Mouse (Mus musculus): ENCODE data around the gene Neurl4.
"Not testable (repeated sequence)": the region's sequence is repeated elsewhere in the genome, so short reads cannot be mapped to it uniquely, and the experiment has no call there.

Gene Neurl4

DNA sequence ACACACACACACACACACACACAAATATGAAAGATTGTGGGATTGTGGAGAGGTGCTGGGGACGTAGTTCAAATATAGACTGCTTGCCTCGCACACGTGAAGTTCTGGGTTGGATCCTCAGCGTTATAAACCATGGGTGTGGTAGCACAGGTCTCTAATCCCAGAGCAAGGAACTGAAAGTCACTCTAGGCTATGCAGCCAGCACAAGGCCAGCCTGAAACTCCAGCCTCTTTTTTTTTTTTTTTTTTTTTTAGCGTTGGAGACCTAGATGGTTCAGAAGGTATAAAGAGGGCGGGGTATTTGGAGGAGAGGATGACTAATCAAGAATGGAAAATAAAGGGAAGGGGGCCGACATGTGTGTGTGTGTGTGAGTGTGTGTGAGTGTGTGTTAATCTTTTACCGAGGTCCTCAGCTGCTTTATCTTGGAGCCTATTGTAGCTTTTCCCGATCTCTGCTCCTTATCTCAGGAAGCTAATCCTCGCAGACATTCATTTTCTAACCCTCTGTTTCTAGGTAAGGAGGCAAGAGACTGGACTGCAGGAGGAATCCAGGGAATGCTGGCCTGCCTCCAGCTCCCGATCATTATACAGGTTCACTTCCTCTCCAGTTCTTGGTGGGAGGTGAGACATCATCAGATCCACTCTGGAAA is 52.5 kb downstream of the Neurl4 start:
- no peak for DNase-seq (ENCODE audit: low spot score in 2 of 2)

- not testable (repeated sequence) for DNase-seq (ENCODE audit: low spot score in 2 of 2)
Observed at GRCm38 (mm10) chr11:69955618-69956017, 54.7 kb downstream of the Neurl4 start.

DNA sequence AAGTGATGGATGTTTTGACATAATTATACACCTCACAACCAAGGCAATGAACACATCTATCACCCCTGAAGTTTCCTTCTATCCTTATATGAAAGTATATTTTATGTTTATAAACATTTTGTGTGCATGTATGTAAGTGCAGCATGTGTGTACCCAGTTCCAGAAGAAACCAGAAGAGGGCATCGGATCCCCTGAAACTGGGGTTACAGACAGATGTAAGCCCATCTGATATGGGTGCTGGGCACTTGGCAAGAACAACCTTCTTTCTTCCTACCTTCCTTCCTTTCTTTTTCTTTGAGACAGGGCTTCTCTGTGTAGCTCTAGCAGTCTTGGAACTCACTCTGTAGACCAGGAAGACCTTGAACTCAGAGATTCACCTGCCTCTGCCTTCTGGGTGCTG is 55.3 kb downstream of the Neurl4 start:
- DNase-seq (ENCODE audit: low spot score in 2 of 2), result no peak

DNA sequence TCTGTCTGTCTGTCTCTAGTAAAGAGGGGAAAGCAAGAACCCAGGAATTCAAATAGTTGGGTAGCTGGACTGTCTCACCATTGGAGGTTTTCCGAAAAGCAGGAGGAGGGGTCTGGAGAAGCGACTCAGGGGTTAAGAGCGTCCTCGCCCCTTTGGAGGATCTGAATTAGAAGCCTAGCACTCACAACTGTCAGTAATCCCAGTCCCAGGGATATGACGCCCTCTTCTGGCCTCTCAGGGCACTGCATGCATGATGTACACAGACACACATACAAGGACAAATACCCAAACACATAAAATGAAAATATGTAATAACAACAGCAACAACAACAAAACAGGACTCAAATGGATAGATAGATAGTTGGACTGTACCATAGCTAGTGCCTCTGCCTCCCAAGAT is 59.7 kb downstream of the Neurl4 start:
- no peak for DNase-seq (ENCODE audit: low spot score in 2 of 2)

GRCm38 (mm10) chr11:69961841-69962240 is 61.0 kb downstream of the Neurl4 start:
- no peak for DNase-seq (ENCODE audit: low spot score in 2 of 2)

Data from frontal cortex, postnatal 10 days (tissue).